Mouse (Mus musculus) gastrocnemius, postnatal 25 days (tissue): ENCODE measurements around the gene Map4k2. TPM values are rescaled to one million over a fixed set of nuclear protein-coding genes. Genes with fewer than 3 reads are reported as not detected.
"Not testable (repeated sequence)": the region's sequence is repeated elsewhere in the genome, so short reads cannot be mapped to it uniquely, and the experiment has no call there.

Experiments
- DNase-seq: peaks from one replicate; pipeline ENCODE4 v3.0.0; 2022
- long read RNA-seq, 2 experiments: library from polyadenylated mRNA; stranded (forward); transcript quantifications; one replicate each; pipeline ENCODE4 v2.0.0; 2021
- total RNA-seq, 2 experiments: library from RNA; stranded (reverse); gene quantifications; 1 replicate in 1 of 2; 2 replicates in 1 of 2; pipeline ENCODE4 v1.2.3; 2021

The Map4k2 gene
- total RNA-seq: 10 to 100 TPM in 1 of 2 experiments, 1 to 10 TPM in 1; 9.2 to 14.6 TPM
- long read RNA-seq, experiment 1, full-length matches to known transcripts: 1 of 2 reads
- long read RNA-seq, experiment 1, partial matches to known transcripts: 1 of 2 reads
- long read RNA-seq, experiment 1, other reads (novel, unspliced or antisense): 0 of 2 reads
- long read RNA-seq, experiment 2, partial matches to known transcripts: 1 of 1 reads
- long read RNA-seq, experiment 2, other reads (novel, unspliced or antisense): 0 of 1 reads

DNA sequence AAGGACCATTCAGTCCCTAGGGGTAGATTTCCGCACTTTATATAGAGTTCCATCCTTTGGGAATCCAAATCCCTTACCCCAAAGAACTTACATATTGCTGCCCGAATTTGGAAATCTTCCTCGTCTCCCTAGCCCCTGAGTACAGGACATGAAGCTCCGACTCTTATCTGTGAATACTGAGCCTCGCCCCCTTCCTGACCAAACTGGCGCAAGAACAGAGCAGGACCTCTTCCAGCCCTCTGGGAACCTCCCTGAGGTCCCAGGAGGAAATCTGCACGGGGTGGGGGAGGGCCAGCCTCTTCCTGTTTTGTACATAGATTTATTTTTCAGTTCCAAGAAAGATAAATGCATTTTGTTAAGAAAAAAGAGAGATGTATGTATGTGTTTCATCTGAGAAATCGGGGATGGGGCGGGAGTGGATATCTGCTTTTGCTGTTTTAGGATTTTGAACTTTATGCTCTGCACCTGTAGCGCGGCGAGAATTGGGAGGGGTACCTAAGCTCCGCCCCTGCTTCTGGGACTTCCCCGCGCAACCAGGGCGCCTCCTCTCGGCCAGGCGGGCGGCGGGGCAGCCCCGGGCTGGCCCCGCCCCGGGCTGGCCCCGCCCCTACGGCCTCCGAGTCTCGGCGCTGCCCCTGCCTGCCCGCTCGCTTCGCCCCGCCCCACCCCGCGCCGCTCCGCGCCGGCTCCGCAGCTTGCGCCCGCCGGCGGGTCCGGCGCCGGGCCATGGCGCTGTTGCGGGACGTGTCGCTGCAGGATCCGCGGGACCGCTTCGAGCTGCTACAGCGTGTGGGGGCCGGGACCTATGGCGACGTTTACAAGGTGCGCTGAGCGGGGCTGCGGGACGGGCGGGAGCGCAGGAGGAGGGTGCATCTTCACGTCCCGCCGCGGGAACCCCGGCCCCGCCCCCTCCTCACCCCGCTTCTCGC is at the start of gene Map4k2:
Gene Map4k2 (plus strand): TSS at position 612 of the 929 bp plus-strand sequence.
- peak; percentile 91 for DNase-seq

- no peak for DNase-seq
These were observed 48.7 kb upstream of the Map4k2 start for GRCm38 (mm10) chr19:6292262-6292661.

GRCm38 (mm10) chr19:6294301-6294700 is 46.6 kb upstream of the Map4k2 start:
- no peak for DNase-seq

DNA sequence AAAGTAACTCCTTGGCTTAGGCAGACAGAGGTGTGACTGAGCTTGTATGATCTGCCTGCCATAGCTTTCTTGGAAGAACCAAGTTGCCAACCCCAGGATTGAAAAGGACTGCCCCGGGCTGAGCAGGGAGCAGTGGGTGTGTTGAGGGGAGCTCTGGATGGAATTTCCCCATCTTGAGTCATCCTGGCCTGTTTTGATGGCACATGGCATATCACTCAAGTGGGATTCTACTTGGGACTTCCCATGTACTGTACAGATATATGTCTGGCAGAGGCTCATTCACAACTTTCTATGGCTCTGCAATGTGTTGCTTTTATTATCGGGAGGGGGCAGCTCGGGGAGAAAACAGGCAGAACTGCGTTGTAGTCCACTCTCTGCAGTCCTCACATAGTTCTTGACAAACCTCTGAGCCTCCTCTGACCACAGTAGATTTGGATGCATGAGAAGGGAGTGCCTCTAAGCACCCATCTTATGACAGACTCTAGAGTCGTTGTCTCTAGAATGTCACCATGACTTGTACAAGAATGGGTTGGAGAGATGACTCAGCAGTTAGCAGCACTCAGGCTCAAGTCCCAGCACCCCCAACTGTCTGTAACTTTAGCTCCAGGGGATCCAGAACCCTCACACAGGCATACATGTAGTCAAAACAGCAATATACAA is 44.3 kb upstream of the Map4k2 start:
- no peak for DNase-seq

DNA sequence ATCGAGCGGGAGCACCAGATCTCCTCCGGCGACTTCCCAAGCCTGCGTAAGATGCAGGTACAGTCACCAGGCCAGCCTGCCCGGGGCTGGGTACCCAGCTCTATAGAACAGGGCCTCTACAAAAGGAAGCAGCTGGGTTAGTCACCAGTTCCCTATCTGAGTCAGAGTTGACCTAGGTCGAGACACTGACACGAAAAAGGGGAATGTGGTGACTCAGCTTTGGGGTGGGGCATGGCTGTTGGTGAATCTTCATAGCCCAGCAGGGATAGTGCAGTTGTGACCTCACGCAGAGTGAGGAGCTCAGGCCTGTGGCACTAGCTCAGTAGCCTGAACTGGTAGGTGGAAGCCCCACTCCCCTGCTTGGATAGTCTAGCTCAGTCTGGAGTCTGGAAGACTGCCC is 43.3 kb upstream of the Map4k2 start:
- DNase-seq: peak; percentile 76

- DNase-seq: no peak
These were observed 41.9 kb upstream of the Map4k2 start for GRCm38 (mm10) chr19:6299003-6299402.

GRCm38 (mm10) chr19:6299450-6300267 is 41.3 kb upstream of the Map4k2 start:
- DNase-seq: peak; percentile 46

- DNase-seq: peak; percentile 58
These were observed 40.5 kb upstream of the Map4k2 start for GRCm38 (mm10) chr19:6300402-6300841.

GRCm38 (mm10) chr19:6302114-6302513 is 38.8 kb upstream of the Map4k2 start:
- no peak for DNase-seq

- DNase-seq: peak; percentile 80
These were observed 38.4 kb upstream of the Map4k2 start for GRCm38 (mm10) chr19:6302522-6302921.

DNA sequence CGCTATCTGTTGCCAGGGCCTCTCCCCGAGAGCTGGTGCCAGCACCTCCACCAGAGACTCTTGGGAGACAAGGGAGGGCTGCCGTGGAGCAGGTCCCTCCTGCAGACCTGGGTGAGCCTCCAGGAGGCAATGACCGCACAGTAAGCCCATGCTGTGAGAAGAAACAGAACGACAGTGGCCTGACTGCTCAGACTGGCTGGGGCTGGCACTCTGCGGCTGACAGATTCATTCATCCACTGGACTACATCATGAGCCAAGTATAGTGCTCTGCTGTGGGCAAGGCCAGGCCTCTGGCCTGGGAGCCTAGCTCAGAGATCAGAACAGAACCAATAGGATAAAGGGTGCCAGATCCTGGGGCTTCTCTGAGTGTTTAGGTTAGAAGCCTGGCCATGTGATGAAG is 37.1 kb upstream of the Map4k2 start:
- DNase-seq: no peak

DNA sequence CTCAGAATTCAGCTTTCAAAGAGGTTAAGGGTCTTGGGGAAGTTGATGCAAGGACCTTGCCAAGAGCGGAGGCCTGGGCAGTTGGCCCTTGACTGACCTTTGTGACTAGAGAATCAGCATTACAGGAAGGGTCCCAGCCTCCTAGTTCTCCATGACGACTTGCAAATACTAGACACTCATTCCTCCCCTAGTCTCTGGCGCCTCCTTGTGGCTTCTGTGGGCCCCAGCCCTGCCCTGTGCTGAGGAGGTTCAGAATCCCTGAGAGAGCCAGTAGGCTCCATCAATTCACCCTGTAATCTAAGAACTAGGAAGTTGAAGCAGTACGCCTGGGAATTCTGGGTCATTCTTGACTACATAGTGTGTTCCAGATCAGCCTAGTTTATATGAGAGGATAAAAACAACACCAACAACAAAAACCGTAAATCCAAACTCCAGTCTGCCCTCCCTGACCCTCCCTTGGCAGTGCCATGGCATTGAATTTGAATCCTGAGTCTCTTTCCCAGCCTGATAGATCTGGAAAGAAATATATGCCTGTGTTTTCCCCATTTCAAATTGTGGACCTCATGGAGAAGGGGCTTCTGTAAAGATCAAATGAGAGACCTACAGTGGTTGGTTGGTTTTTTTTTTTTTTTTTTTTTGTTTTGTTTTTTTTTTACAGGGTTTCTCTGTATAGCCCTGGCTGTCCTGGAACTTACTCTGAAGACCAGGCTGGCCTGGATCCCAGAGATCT is 36.0 kb upstream of the Map4k2 start:
- DNase-seq: peak; percentile 85

DNA sequence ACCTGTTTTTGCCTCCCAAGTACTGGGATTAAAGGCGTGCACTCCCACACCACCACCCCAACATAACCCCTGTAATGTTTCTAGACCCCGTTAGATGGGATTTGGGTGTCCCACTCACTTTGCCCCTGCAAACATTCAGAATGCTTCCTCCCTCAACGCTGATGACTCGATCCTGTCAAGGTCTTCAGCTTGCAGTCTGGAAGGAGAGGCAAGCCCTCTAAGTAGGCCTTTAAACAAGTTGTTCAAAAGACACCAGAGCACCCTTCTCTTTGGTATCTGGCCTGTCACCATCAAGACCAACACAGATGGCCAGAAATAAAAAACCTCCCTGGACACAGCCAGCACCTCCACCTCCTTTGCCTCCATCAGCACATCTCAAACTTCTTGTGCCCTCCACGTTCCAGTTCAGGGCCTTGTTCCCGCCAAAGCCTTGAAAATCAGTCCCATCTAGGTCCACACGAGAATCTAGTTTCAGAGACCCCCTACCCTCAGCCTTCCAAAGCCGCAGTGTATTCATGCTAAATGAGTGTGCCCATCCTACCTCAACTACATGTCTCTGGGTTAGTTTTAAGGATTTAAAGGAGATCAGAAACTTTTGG is 35.3 kb upstream of the Map4k2 start:
- DNase-seq: no peak

DNA sequence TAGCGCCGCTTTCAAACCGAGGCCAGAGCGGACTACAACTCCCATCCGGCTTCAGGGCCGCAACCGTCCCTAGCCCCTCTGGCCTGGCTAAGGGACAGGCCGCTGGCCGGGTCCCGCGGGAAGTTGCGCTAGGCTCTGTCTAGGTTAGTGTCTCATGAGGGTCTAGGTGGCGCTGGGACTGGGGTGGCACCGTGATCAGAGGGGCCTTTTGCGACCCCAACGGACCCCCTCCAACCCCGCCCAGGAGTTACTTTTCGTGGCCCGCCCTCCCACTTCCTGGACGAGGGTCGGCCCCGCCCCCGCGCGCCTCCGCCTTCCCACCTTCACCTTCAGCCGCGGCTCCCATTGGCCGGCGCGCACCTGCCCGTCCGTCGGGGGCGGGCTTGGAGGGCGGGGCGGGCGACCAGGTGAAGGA is 34.8 kb upstream of the Map4k2 start, which contains the start of gene Cdc42bpg:
Gene Cdc42bpg (plus strand): TSS at position 320 of the 415 bp plus-strand sequence.
- DNase-seq: peak; percentile 83

GRCm38 (mm10) chr19:6306586-6306985 is 34.3 kb upstream of the Map4k2 start:
- peak; percentile 76 for DNase-seq

GRCm38 (mm10) chr19:6307733-6308531 is 33.0 kb upstream of the Map4k2 start:
- no peak for DNase-seq

DNA sequence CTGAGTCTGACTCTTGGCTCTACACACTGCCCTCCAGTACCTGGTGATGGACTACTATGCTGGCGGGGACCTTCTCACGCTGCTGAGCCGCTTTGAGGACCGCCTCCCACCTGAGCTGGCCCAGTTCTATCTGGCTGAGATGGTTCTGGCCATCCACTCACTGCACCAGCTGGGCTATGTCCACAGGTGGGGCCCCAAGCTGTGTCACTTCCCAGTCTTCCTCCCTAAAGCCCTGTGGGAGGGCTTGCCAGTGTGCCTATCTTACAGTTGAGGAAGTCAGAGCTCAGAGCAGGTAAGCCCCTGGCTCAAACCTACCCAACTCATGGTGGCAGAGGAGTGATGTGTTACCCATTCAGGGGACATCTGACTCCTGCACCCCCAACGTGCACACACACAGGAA is 30.8 kb upstream of the Map4k2 start:
- DNase-seq: no peak

DNA sequence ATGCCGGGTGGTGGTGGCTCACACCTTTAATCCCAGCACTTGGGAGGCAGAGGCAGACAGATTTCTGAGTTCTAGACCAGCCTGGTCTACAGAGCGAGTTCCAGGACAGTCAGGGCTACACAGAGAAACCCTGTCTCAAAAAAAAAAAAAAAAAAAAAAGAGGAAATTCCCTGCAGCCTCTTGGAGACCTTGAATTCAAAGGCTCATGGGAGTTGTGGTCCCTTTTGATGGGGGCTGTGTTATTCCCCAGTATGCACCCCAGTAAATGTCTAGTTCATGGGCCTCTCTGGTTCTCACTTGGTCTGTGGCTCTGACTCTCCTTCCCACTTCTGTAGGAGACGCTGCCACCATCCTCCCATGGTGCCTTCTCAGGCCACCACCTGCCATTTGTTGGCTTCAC is 29.2 kb upstream of the Map4k2 start:
- DNase-seq: not testable (repeated sequence)

- no peak for DNase-seq
These were observed 27.1 kb upstream of the Map4k2 start for GRCm38 (mm10) chr19:6313796-6314195.

DNA sequence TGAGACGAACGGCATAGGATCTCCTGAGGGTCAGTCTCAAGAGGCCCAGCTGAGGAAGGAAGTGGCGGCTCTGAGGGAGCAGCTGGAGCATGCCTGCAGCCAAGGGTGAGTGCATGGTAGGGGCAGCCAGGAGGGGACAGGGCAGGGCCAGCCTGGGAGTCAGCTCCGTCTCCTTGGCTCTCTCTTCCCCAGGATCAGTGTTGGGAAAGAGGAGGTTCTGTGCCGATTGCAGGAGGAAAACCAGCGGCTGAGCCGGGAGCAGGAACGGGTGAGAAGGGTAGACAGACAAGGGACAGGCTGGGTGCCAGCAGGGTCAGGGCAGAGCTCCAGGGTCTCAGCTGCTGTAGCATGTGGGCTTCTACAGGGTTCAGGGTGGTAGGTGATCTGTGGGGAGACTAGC is 26.4 kb upstream of the Map4k2 start:
- DNase-seq: no peak
